Mouse (Mus musculus) hindbrain, embryonic 10.5 days (tissue): Measurements from ENCODE around the gene Mxi1. TPM values are rescaled to one million over a fixed set of nuclear protein-coding genes. Genes with fewer than 3 reads are reported as not detected.
A peak's percentile ranks its signal among the peaks of the same experiment; 100 is the strongest.

Source experiments
- DNase-seq: peaks from one replicate; pipeline ENCODE4 v3.0.0-alpha.2; 2017; ENCODE audit warnings: low spot score
- H3K27ac ChIP-seq: fragments of 300-500 bp; sonication (generic); 2 replicates; pipeline ENCODE4 v1.5.1; 2016; ENCODE audit warnings: mild to moderate bottlenecking, moderate library complexity
- H3K27me3 ChIP-seq: fragments of 300-500 bp; sonication (generic); 2 replicates; pipeline ENCODE4 v1.6.1; 2016; ENCODE audit warnings: mild to moderate bottlenecking; ENCODE audit not compliant: poor library complexity, insufficient read depth, severe bottlenecking
- H3K36me3 ChIP-seq: fragments of 300-500 bp; sonication (generic); 2 replicates; pipeline ENCODE4 v1.6.1; 2016; ENCODE audit warnings: mild to moderate bottlenecking, moderate library complexity
- H3K4me1 ChIP-seq: fragments of 300-500 bp; sonication (generic); replicated peaks from 2 replicates; pipeline ENCODE4 v1.6.1; 2016; ENCODE audit warnings: mild to moderate bottlenecking
- H3K4me3 ChIP-seq: fragments of 300-500 bp; sonication (generic); 2 replicates; pipeline ENCODE4 v1.5.1; 2016; ENCODE audit warnings: mild to moderate bottlenecking, moderate library complexity
- H3K9me3 ChIP-seq: fragments of 300-500 bp; sonication (generic); 2 replicates; pipeline ENCODE4 v1.6.1; 2016; ENCODE audit warnings: mild to moderate bottlenecking, moderate library complexity
- WGBS: fragments of 180-500 bp; shearing (Covaris S2); methylation state at CpG from one replicate; pipeline ENCODE4 v1.1.7; 2016; 5-methylcytosine and 5-hydroxymethylcytosine counted together
- polyA plus RNA-seq: library from polyadenylated mRNA; unstranded; fragments of >200 nt; fragmentation: Nextera tagmentation; extraction: Ambion mirVana; gene quantifications from 2 replicates; pipeline ENCODE4 v1.2.1, GENCODE M21; 2016

Gene Mxi1
- polyA plus RNA-seq, 1 experiment from 2014 or later, result 47.9 TPM

GRCm38 (mm10) chr19:53280254-53280653 lies 30.1 kb upstream of the Mxi1 start:
- 90% methylated on average over 8 of the region's 8 CpGs for WGBS
- no peak overlapping the region for H3K4me3 ChIP-seq

GRCm38 (mm10) chr19:53282571-53282970 lies 27.7 kb upstream of the Mxi1 start:
- Histone ChIP-seq H3K4me3 (no peak overlapping the region), H3K27me3 (peaks cover 12% of the 10 kb centered on the region; the same call in 1 of the 2 replicates), H3K9me3 (no peaks in the 10 kb centered on the region), H3K4me1 (peaks cover 29% of the 10 kb centered on the region), H3K36me3 (no peaks in the 10 kb centered on the region), H3K27ac (no peak overlapping the region; the same call in 1 of the 2 replicates)
- 64% methylated on average over 10 of the region's 10 CpGs for WGBS
- no peak for DNase-seq

More at GRCm38 (mm10) chr19:53280254-53280653, 30.1 kb upstream of the Mxi1 start:
- Histone ChIP-seq H3K27ac (no peak overlapping the region), H3K36me3 (no peaks in the 10 kb centered on the region), H3K9me3 (no peaks in the 10 kb centered on the region), H3K4me1 (peaks cover 42% of the 10 kb centered on the region), H3K27me3 (peaks cover 12% of the 10 kb centered on the region; the same call in 1 of the 2 replicates)
- no peak for DNase-seq

GRCm38 (mm10) chr19:53283742-53284141 lies 26.6 kb upstream of the Mxi1 start:
- H3K4me1 ChIP-seq, result peaks cover 24% of the 10 kb centered on the region
- no peaks in the 10 kb centered on the region for H3K9me3 ChIP-seq
- DNase-seq, result no peak
- H3K4me3 ChIP-seq, result no peak overlapping the region
- WGBS, result 87% methylated on average over 7 of the region's 7 CpGs
- no peaks in the 10 kb centered on the region for H3K36me3 ChIP-seq
- peaks cover 12% of the 10 kb centered on the region; the same call in 1 of the 2 replicates for H3K27me3 ChIP-seq
- no peak overlapping the region for H3K27ac ChIP-seq

GRCm38 (mm10) chr19:53284268-53285208 lies 25.8 kb upstream of the Mxi1 start:
- H3K9me3 ChIP-seq, result no peaks in the 10 kb centered on the region
- H3K27me3 ChIP-seq, result peaks cover 12% of the 10 kb centered on the region; the same call in 1 of the 2 replicates
- peaks cover 19% of the 10 kb centered on the region for H3K4me1 ChIP-seq
- DNase-seq, result no peak
- peak overlapping the region; percentile 23; the same call in 1 of the 2 replicates for H3K27ac ChIP-seq
- no peak overlapping the region for H3K4me3 ChIP-seq
- 35% methylated on average over 20 of the region's 20 CpGs for WGBS
- H3K36me3 ChIP-seq, result no peaks in the 10 kb centered on the region

GRCm38 (mm10) chr19:53296331-53297254 lies 13.7 kb upstream of the Mxi1 start:
- H3K4me3 ChIP-seq, result no peak overlapping the region
- no peak overlapping the region for H3K27ac ChIP-seq
- 0 out of 2 replicates have a peak, but pooled peaks cover 7% of the 10 kb centered on the region for H3K4me1 ChIP-seq
- no peak for DNase-seq
- no peaks in the 10 kb centered on the region for H3K27me3 ChIP-seq
- no peaks in the 10 kb centered on the region for H3K9me3 ChIP-seq
- WGBS, result 74% methylated on average over 23 of the region's 23 CpGs
- no peaks in the 10 kb centered on the region for H3K36me3 ChIP-seq

GRCm38 (mm10) chr19:53299156-53299828 lies 11.0 kb upstream of the Mxi1 start:
- Histone ChIP-seq H3K9me3 (no peaks in the 10 kb centered on the region), H3K4me3 (no peak overlapping the region), H3K27me3 (no peaks in the 10 kb centered on the region), H3K27ac (no peak overlapping the region), H3K4me1 (0 out of 2 replicates have a peak, but pooled peaks cover 7% of the 10 kb centered on the region), H3K36me3 (no peaks in the 10 kb centered on the region)
- no peak for DNase-seq
- WGBS, result 65% methylated on average over 17 of the region's 17 CpGs

- H3K27me3 ChIP-seq, result no peaks in the 10 kb centered on the region
Observed at GRCm38 (mm10) chr19:53299829-53300181, 10.5 kb upstream of the Mxi1 start.

GRCm38 (mm10) chr19:53303382-53303781 lies 6.9 kb upstream of the Mxi1 start:
- H3K27ac ChIP-seq, result no peak overlapping the region
- no peaks in the 10 kb centered on the region for H3K36me3 ChIP-seq
- H3K27me3 ChIP-seq, result no peaks in the 10 kb centered on the region
- no peak overlapping the region for H3K4me3 ChIP-seq
- WGBS, result 93% methylated on average over 7 of the region's 7 CpGs
- peaks cover 37% of the 10 kb centered on the region for H3K4me1 ChIP-seq
- no peaks in the 10 kb centered on the region for H3K9me3 ChIP-seq
- DNase-seq, result no peak

More at GRCm38 (mm10) chr19:53299829-53300181, 10.5 kb upstream of the Mxi1 start:
- no peaks in the 10 kb centered on the region for H3K9me3 ChIP-seq
- no peak overlapping the region for H3K4me3 ChIP-seq
- H3K36me3 ChIP-seq, result no peaks in the 10 kb centered on the region
- H3K27ac ChIP-seq, result no peak overlapping the region
- 90% methylated on average over 4 of the region's 4 CpGs for WGBS
- H3K4me1 ChIP-seq, result 0 out of 2 replicates have a peak, but pooled peaks cover 7% of the 10 kb centered on the region
- no peak for DNase-seq

GRCm38 (mm10) chr19:53305621-53306020 lies 4.7 kb upstream of the Mxi1 start:
- Histone ChIP-seq H3K4me3 (no peak overlapping the region), H3K27me3 (no peaks in the 10 kb centered on the region; the same call in 1 of the 2 replicates), H3K9me3 (no peaks in the 10 kb centered on the region), H3K4me1 (peaks cover 50% of the 10 kb centered on the region), H3K36me3 (no peaks in the 10 kb centered on the region), H3K27ac (peak overlapping the region; percentile 68)
- DNase-seq, result no peak
- 89% methylated on average over 8 of the region's 8 CpGs for WGBS

GRCm38 (mm10) chr19:53306706-53307105 lies 3.6 kb upstream of the Mxi1 start:
- no peak for DNase-seq
- Histone ChIP-seq H3K9me3 (no peaks in the 10 kb centered on the region), H3K27me3 (no peaks in the 10 kb centered on the region; the same call in 1 of the 2 replicates), H3K27ac (peak overlapping the region; percentile 68), H3K4me3 (no peak overlapping the region), H3K36me3 (no peaks in the 10 kb centered on the region), H3K4me1 (peaks cover 50% of the 10 kb centered on the region)
- WGBS, result 24% methylated on average over 11 of the region's 11 CpGs

- WGBS, result 35% methylated on average over 6 of the region's 6 CpGs
- Histone ChIP-seq H3K4me1 (peaks cover 50% of the 10 kb centered on the region), H3K36me3 (no peaks in the 10 kb centered on the region), H3K9me3 (no peaks in the 10 kb centered on the region), H3K27me3 (no peaks in the 10 kb centered on the region; the same call in 1 of the 2 replicates), H3K27ac (peak overlapping the region; percentile 68), H3K4me3 (no peak overlapping the region)
- DNase-seq, result no peak
Observed at GRCm38 (mm10) chr19:53307219-53307618, 3.1 kb upstream of the Mxi1 start.

- no peak for DNase-seq
- peak overlapping the region; percentile 62; the same call in 1 of the 2 replicates for H3K27ac ChIP-seq
- 14% methylated on average over 4 of the region's 4 CpGs for WGBS
- H3K27me3 ChIP-seq, result no peaks in the 10 kb centered on the region; the same call in 1 of the 2 replicates
- H3K4me1 ChIP-seq, result peaks cover 65% of the 10 kb centered on the region
- H3K36me3 ChIP-seq, result no peaks in the 10 kb centered on the region
- no peaks in the 10 kb centered on the region for H3K9me3 ChIP-seq
- H3K4me3 ChIP-seq, result peak overlapping the region; percentile 92; the same call in 1 of the 2 replicates
Observed at GRCm38 (mm10) chr19:53309631-53310030, 687 bp upstream of the Mxi1 start.
